Mouse (Mus musculus): ENCODE measurements around the gene Mllt10. TPM values are rescaled to one million over a fixed set of nuclear protein-coding genes. Genes with fewer than 3 reads are reported as not detected.

Mllt10 gene
- polyA plus RNA-seq, 1 experiment from 2014 or later = 54.1 TPM

- peak overlapping the region; percentile 98 for H3K9ac ChIP-seq (ENCODE audit: low read length)
- DNase-seq (ENCODE audit: low spot score, missing footprints) (peak; percentile 97), ATAC-seq (ENCODE audit: low FRiP score) (peak; percentile 45)
- H3K9me3 ChIP-seq (ENCODE audit: control insufficient read depth, low read length) = no peaks in the 10 kb centered on the region
- peak overlapping the region; percentile 94 for H3K4me2 ChIP-seq
- peak overlapping the region; percentile 50 for H3K4me3 ChIP-seq (ENCODE audit: low read depth, low read length)
- H3K27ac ChIP-seq (ENCODE audit: low read depth, low read length) = peak overlapping the region; percentile 98
- no peaks in the 10 kb centered on the region for H3K27me3 ChIP-seq (ENCODE audit: control insufficient read depth, insufficient read depth, low read length)
- WGBS = 2% methylated on average over 27 of the region's 27 CpGs
- H3K36me3 ChIP-seq (ENCODE audit: control insufficient read depth, insufficient read depth, low read length) = no peaks in the 10 kb centered on the region
- peaks cover 46% of the 10 kb centered on the region for H3K4me1 ChIP-seq (ENCODE audit: control insufficient read depth, insufficient read depth, low read length)
Measured at GRCm38 (mm10) chr2:18040347-18041160, 14.5 kb upstream of the Mllt10 start.

- H3K27ac ChIP-seq (ENCODE audit: low read depth, low read length) = peak overlapping the region; percentile 98
- under 1% methylated on average over 14 of the region's 14 CpGs for WGBS
- H3K9ac ChIP-seq (ENCODE audit: low read length) = peak overlapping the region; percentile 98
- peak; percentile 93 for ATAC-seq (ENCODE audit: low FRiP score)
- peak overlapping the region; percentile 94 for H3K4me2 ChIP-seq
- no peaks in the 10 kb centered on the region for H3K27me3 ChIP-seq (ENCODE audit: control insufficient read depth, insufficient read depth, low read length)
- H3K4me3 ChIP-seq (ENCODE audit: low read depth, low read length) = peak overlapping the region; percentile 50
- DNase-seq (ENCODE audit: low spot score, missing footprints) = peak; percentile 98
- no peaks in the 10 kb centered on the region for H3K9me3 ChIP-seq (ENCODE audit: control insufficient read depth, low read length)
- H3K4me1 ChIP-seq (ENCODE audit: control insufficient read depth, insufficient read depth, low read length) = peaks cover 41% of the 10 kb centered on the region
- no peaks in the 10 kb centered on the region for H3K36me3 ChIP-seq (ENCODE audit: control insufficient read depth, insufficient read depth, low read length)
Measured at GRCm38 (mm10) chr2:18041199-18041885, 13.7 kb upstream of the Mllt10 start.

GRCm38 (mm10) chr2:18045143-18045780, 9.8 kb upstream of the Mllt10 start:
- Histone ChIP-seq H3K9me3 (ENCODE audit: control insufficient read depth, low read length) (no peaks in the 10 kb centered on the region), H3K4me2 (peak overlapping the region; percentile 94), H3K36me3 (ENCODE audit: control insufficient read depth, insufficient read depth, low read length) (no peaks in the 10 kb centered on the region), H3K27me3 (ENCODE audit: control insufficient read depth, insufficient read depth, low read length) (no peaks in the 10 kb centered on the region), H3K9ac (ENCODE audit: low read length) (peak overlapping the region; percentile 100), H3K4me3 (ENCODE audit: low read depth, low read length) (peak overlapping the region; percentile 100), H3K4me1 (ENCODE audit: control insufficient read depth, insufficient read depth, low read length) (peaks cover 31% of the 10 kb centered on the region), H3K27ac (ENCODE audit: low read depth, low read length) (peak overlapping the region; percentile 100)
- DNase-seq (ENCODE audit: low spot score, missing footprints) (peak; percentile 95), ATAC-seq (ENCODE audit: low FRiP score) (no peak)
- 4% methylated on average over 7 of the region's 7 CpGs for WGBS

GRCm38 (mm10) chr2:18045781-18046181, 9.3 kb upstream of the Mllt10 start:
- H3K4me2 ChIP-seq = peak overlapping the region; percentile 94
- no peaks in the 10 kb centered on the region for H3K27me3 ChIP-seq (ENCODE audit: control insufficient read depth, insufficient read depth, low read length)
- peak overlapping the region; percentile 100 for H3K4me3 ChIP-seq (ENCODE audit: low read depth, low read length)
- ATAC-seq (ENCODE audit: low FRiP score) (no peak), DNase-seq (ENCODE audit: low spot score, missing footprints) (peak; percentile 94)
- H3K27ac ChIP-seq (ENCODE audit: low read depth, low read length) = peak overlapping the region; percentile 100
- peak overlapping the region; percentile 100 for H3K9ac ChIP-seq (ENCODE audit: low read length)
- H3K4me1 ChIP-seq (ENCODE audit: control insufficient read depth, insufficient read depth, low read length) = peaks cover 26% of the 10 kb centered on the region
- no peaks in the 10 kb centered on the region for H3K36me3 ChIP-seq (ENCODE audit: control insufficient read depth, insufficient read depth, low read length)
- H3K9me3 ChIP-seq (ENCODE audit: control insufficient read depth, low read length) = no peaks in the 10 kb centered on the region
- 2% methylated on average over 6 of the region's 6 CpGs for WGBS

GRCm38 (mm10) chr2:18046186-18046585, 8.9 kb upstream of the Mllt10 start:
- WGBS = 0% methylated on average over 4 of the region's 4 CpGs
- H3K36me3 ChIP-seq (ENCODE audit: control insufficient read depth, insufficient read depth, low read length) = no peaks in the 10 kb centered on the region
- peak overlapping the region; percentile 100 for H3K9ac ChIP-seq (ENCODE audit: low read length)
- no peaks in the 10 kb centered on the region for H3K27me3 ChIP-seq (ENCODE audit: control insufficient read depth, insufficient read depth, low read length)
- DNase-seq (ENCODE audit: low spot score, missing footprints) (no peak), ATAC-seq (ENCODE audit: low FRiP score) (no peak)
- peak overlapping the region; percentile 100 for H3K4me3 ChIP-seq (ENCODE audit: low read depth, low read length)
- peaks cover 24% of the 10 kb centered on the region for H3K4me1 ChIP-seq (ENCODE audit: control insufficient read depth, insufficient read depth, low read length)
- peak overlapping the region; percentile 94 for H3K4me2 ChIP-seq
- no peaks in the 10 kb centered on the region for H3K9me3 ChIP-seq (ENCODE audit: control insufficient read depth, low read length)
- H3K27ac ChIP-seq (ENCODE audit: low read depth, low read length) = peak overlapping the region; percentile 100

GRCm38 (mm10) chr2:18046758-18047645, 8.0 kb upstream of the Mllt10 start:
- DNase-seq (ENCODE audit: low spot score, missing footprints) (peak; percentile 98), ATAC-seq (ENCODE audit: low FRiP score) (peak; percentile 7; the same call in 1 of the 2 replicates)
- peaks cover 26% of the 10 kb centered on the region for H3K4me1 ChIP-seq (ENCODE audit: control insufficient read depth, insufficient read depth, low read length)
- H3K4me3 ChIP-seq (ENCODE audit: low read depth, low read length) = peak overlapping the region; percentile 100
- whole genome bisulfite sequencing = under 1% methylated on average over 59 of the region's 64 CpGs
- no peaks in the 10 kb centered on the region for H3K9me3 ChIP-seq (ENCODE audit: control insufficient read depth, low read length)
- peak overlapping the region; percentile 94 for H3K4me2 ChIP-seq
- peak overlapping the region; percentile 100 for H3K9ac ChIP-seq (ENCODE audit: low read length)
- no peaks in the 10 kb centered on the region for H3K27me3 ChIP-seq (ENCODE audit: control insufficient read depth, insufficient read depth, low read length)
- H3K27ac ChIP-seq (ENCODE audit: low read depth, low read length) = peak overlapping the region; percentile 100
- no peaks in the 10 kb centered on the region for H3K36me3 ChIP-seq (ENCODE audit: control insufficient read depth, insufficient read depth, low read length)

- Histone ChIP-seq H3K27me3 (ENCODE audit: control insufficient read depth, insufficient read depth, low read length) (no peaks in the 10 kb centered on the region), H3K9ac (ENCODE audit: low read length) (peak overlapping the region; percentile 100), H3K4me2 (peak overlapping the region; percentile 94), H3K9me3 (ENCODE audit: control insufficient read depth, low read length) (no peaks in the 10 kb centered on the region), H3K4me1 (ENCODE audit: control insufficient read depth, insufficient read depth, low read length) (peaks cover 26% of the 10 kb centered on the region), H3K36me3 (ENCODE audit: control insufficient read depth, insufficient read depth, low read length) (no peaks in the 10 kb centered on the region), H3K4me3 (ENCODE audit: low read depth, low read length) (peak overlapping the region; percentile 100), H3K27ac (ENCODE audit: low read depth, low read length) (peak overlapping the region; percentile 100)
- ATAC-seq (ENCODE audit: low FRiP score) (peak; percentile 71), DNase-seq (ENCODE audit: low spot score, missing footprints) (peak; percentile 98)
- WGBS = under 1% methylated on average over 70 of the region's 70 CpGs
Measured at GRCm38 (mm10) chr2:18047646-18048452, 7.2 kb upstream of the Mllt10 start.
